Mouse (Mus musculus) small intestine, adult 2 months (tissue): ENCODE data around the gene 4930469K13Rik. TPM values are rescaled to one million over a fixed set of nuclear protein-coding genes. Genes with fewer than 3 reads are reported as not detected.
A peak's percentile ranks its signal among the peaks of the same experiment; 100 is the strongest.

Source experiments
- H3K27ac ChIP-seq: fragments of 200-500 bp; 2 replicates; pipeline ENCODE4 v1.5.1; 2012; ENCODE audit warnings: low read depth, low read length, control low read depth, inconsistent platforms; ENCODE audit not compliant: insufficient read depth
- H3K27me3 ChIP-seq: fragments of 200-500 bp; 2 replicates; pipeline ENCODE4 v1.6.1; 2012; ENCODE audit warnings: mild to moderate bottlenecking, moderate library complexity, low read length, inconsistent platforms; ENCODE audit not compliant: control insufficient read depth, insufficient read depth
- H3K36me3 ChIP-seq: fragments of 200-500 bp; 2 replicates; pipeline ENCODE4 v1.6.1; 2012; ENCODE audit warnings: mild to moderate bottlenecking, low read length, control low read depth, inconsistent platforms; ENCODE audit not compliant: control insufficient read depth, insufficient read depth
- H3K4me1 ChIP-seq: fragments of 200-500 bp; 2 replicates; pipeline ENCODE4 v1.6.1; 2012; ENCODE audit warnings: low read length, inconsistent platforms, mixed read lengths; ENCODE audit not compliant: control insufficient read depth, insufficient read depth, insufficient read length
- H3K4me3 ChIP-seq: fragments of 200-500 bp; 2 replicates; pipeline ENCODE4 v1.5.1; 2012; ENCODE audit warnings: low read depth, mild to moderate bottlenecking, control low read depth, inconsistent platforms, low read length, moderate library complexity
- CTCF ChIP-seq: fragments of 200-500 bp; IDR thresholded peaks from 2 replicates; pipeline ENCODE4 v1.5.1; 2012; ENCODE audit warnings: low read depth, mild to moderate bottlenecking, control low read depth, inconsistent platforms, low read length, moderate library complexity, mixed read lengths; ENCODE audit not compliant: insufficient replicate concordance, insufficient read length; ENCODE audit errors: extremely low read depth
- POLR2A ChIP-seq: fragments of 200-500 bp; IDR thresholded peaks from 2 replicates; pipeline ENCODE4 v1.6.1; 2012; ENCODE audit warnings: low read depth, mild to moderate bottlenecking, control low read depth, inconsistent platforms, low read length, moderate library complexity
- WGBS: fragments of 180-500 bp; shearing (Covaris S2); methylation state at CpG from one replicate; pipeline ENCODE4 v1.1.7; 2018; 5-methylcytosine and 5-hydroxymethylcytosine counted together
- polyA plus RNA-seq: library from polyadenylated mRNA; depleted of rRNA; stranded (reverse); fragments of >200 nt; gene quantifications from 2 replicates; pipeline ENCODE4 v1.2.3, GENCODE M21; 2012

The 4930469K13Rik gene
- polyA plus RNA-seq, 1 experiment = not detected

- 68% methylated on average over 2 of the region's 2 CpGs for WGBS
- TF ChIP-seq CTCF (no peak), POLR2A (no peak)
- H3K27me3 ChIP-seq = no peaks in the 10 kb centered on the region
Observed at GRCm38 (mm10) chr11:34007616-34008015, 90.7 kb downstream of the 4930469K13Rik start.

GRCm38 (mm10) chr11:34002593-34002965 lies 95.8 kb downstream of the 4930469K13Rik start:
- no peak overlapping the region for H3K27ac ChIP-seq
- H3K36me3 ChIP-seq = no peaks in the 10 kb centered on the region
- no peaks in the 10 kb centered on the region for H3K4me1 ChIP-seq
- 74% methylated on average over 5 of the region's 5 CpGs for WGBS
- no peak overlapping the region for H3K4me3 ChIP-seq
- no peak for TF ChIP-seq CTCF
- TF ChIP-seq POLR2A = no peak
- H3K27me3 ChIP-seq = no peaks in the 10 kb centered on the region

More at GRCm38 (mm10) chr11:34007616-34008015, 90.7 kb downstream of the 4930469K13Rik start:
- 0 out of 2 replicates have a peak, but pooled peaks cover 5% of the 10 kb centered on the region for H3K4me1 ChIP-seq
- H3K36me3 ChIP-seq = no peaks in the 10 kb centered on the region
- H3K27ac ChIP-seq = no peak overlapping the region
- H3K4me3 ChIP-seq = no peak overlapping the region

DNA sequence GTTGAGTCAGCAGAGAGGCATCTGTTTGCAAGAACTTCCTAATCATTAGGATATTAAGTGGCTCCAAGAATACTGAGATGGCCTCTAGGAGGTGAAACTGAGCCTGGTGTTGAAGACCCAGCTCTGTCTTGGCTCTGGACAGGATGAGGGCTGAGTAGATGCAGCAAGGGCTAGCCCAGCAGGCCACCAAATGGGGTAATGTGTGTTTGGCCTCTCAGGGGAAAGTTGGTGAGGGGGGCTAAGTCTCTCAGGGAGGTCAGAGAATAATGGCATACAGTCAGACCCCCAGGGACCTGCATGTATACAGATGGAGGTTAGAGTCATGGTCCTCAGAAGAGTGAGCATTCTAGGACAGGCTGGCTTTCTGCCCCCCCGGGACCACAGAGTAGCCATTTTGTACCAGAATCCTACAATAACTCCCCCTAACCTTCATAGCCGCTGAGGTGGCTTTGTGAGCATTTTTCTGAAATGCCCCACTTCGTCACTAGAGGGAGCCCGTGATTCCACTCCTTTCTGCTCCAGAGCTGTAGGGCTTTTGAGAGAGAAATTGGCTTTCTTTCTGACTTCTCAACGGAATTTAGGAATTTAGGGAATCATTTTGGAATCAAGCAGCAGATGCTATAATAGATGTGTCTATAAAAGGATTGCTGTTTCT lies 96.3 kb downstream of the 4930469K13Rik start:
- 4% methylated on average over 5 of the region's 5 CpGs for WGBS
- Histone ChIP-seq H3K36me3 (no peaks in the 10 kb centered on the region), H3K4me1 (no peaks in the 10 kb centered on the region), H3K27me3 (no peaks in the 10 kb centered on the region), H3K27ac (no peak overlapping the region), H3K4me3 (no peak overlapping the region)
- TF ChIP-seq POLR2A (no peak), CTCF (peak; percentile 51; the same call in 1 of the 2 replicates)

- Histone ChIP-seq H3K27ac (no peak overlapping the region), H3K4me3 (no peak overlapping the region), H3K36me3 (no peaks in the 10 kb centered on the region), H3K27me3 (no peaks in the 10 kb centered on the region), H3K4me1 (no peaks in the 10 kb centered on the region)
- WGBS = 66% methylated on average over 3 of the region's 3 CpGs
- TF ChIP-seq POLR2A (no peak), CTCF (no peak)
Observed at GRCm38 (mm10) chr11:34000416-34000815, 97.9 kb downstream of the 4930469K13Rik start.

- TF ChIP-seq CTCF (no peak), POLR2A (no peak)
- Histone ChIP-seq H3K4me3 (no peak overlapping the region), H3K4me1 (no peaks in the 10 kb centered on the region), H3K36me3 (no peaks in the 10 kb centered on the region), H3K27ac (no peak overlapping the region), H3K27me3 (no peaks in the 10 kb centered on the region)
- 77% methylated on average over 10 of the region's 10 CpGs for WGBS
Observed at GRCm38 (mm10) chr11:33998244-33998643, 100.1 kb downstream of the 4930469K13Rik start.

DNA sequence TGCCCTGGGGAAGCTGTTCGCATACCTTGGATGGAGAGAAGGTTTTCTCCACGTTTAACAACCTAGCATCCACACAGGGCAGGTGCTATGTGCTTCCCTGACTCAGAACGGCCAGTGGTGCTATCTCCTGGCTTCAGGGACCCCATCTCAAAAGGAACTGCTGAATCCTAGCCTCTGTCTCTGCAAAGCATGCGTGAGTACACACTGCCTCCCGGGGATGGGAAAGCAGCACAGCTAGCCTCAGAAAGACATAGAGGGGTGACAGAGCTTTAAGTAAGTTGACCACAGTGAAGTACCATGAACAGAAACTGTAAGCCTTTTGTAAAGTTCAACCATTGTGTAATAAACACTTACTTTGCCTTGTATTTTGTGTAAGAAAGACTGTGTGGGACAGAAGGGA lies 104.9 kb downstream of the 4930469K13Rik start:
- no peak for TF ChIP-seq CTCF
- no peak for TF ChIP-seq POLR2A

GRCm38 (mm10) chr11:33992938-33993337 lies 105.4 kb downstream of the 4930469K13Rik start, which contains the start of gene Kcnip1:
Gene Kcnip1 (minus strand): TSS chr11:33993152.
- Histone ChIP-seq H3K36me3 (no peaks in the 10 kb centered on the region), H3K4me3 (peak within 1 kb of the TSS; percentile 1; the same call in 1 of the 2 replicates), H3K27ac (no peak within 1 kb of the TSS), H3K4me1 (no peaks in the 10 kb centered on the region), H3K27me3 (no peaks in the 10 kb centered on the region)
- no peak for TF ChIP-seq POLR2A
- WGBS = 16% methylated on average over 12 of the region's 12 CpGs

More for the DNA sequence above, 104.9 kb downstream of the 4930469K13Rik start:
- WGBS = 46% methylated on average over 5 of the region's 5 CpGs
- H3K36me3 ChIP-seq = no peaks in the 10 kb centered on the region
- no peak overlapping the region for H3K4me3 ChIP-seq
- H3K4me1 ChIP-seq = no peaks in the 10 kb centered on the region
- H3K27me3 ChIP-seq = no peaks in the 10 kb centered on the region
- no peak overlapping the region for H3K27ac ChIP-seq
